Mouse (Mus musculus) thymus, adult 2 months (tissue): ENCODE results near the gene Unc5a.

ENCODE experiments used
- CTCF ChIP-seq: fragments of 200-500 bp; IDR thresholded peaks from 2 replicates; pipeline ENCODE4 v1.5.1; 2012; ENCODE audit warnings: mild to moderate bottlenecking, control low read depth, low read length, moderate library complexity, borderline replicate concordance; ENCODE audit not compliant: control insufficient read depth, poor library complexity, insufficient read depth; ENCODE audit errors: extremely low read depth
- POLR2A ChIP-seq: fragments of 200-500 bp; IDR thresholded peaks from 2 replicates; pipeline ENCODE4 v1.6.1; 2012; ENCODE audit warnings: mild to moderate bottlenecking, low read length, control low read depth, moderate library complexity; ENCODE audit not compliant: control insufficient read depth, poor library complexity, insufficient read depth; ENCODE audit errors: extremely low read depth

DNA sequence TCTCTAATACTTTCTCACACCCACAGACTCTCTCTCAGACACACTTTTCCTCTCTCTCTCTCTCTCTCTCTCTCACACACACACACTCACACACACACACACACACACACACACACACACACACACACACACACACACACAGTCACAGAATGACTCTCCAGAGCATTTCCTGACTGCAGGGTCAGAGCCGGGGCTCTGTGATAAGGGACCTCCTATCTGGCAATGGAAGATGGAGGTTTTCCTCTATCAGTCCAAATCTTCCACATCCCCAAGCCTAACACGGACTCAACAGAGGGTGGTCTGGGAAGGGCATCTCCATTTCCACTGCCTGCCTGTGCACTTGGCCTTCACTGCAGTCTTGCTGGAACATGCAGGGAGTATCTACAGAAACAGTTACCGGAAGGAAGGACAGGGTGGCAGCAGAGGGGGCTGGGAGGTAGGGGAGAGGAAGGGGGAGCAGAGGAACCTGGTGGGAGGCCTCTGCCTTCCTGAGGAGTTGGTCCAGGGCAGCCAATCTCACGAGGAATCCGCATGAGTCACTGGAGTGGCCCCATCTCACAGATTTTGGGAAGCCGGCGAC, 39.1 kb downstream of the Unc5a start:
- TF ChIP-seq CTCF (no peak), POLR2A (no peak)
